Mouse (Mus musculus) subcutaneous adipose tissue, adult 2 months (tissue): ENCODE results near the gene Olfr816. TPM values are rescaled to one million over a fixed set of nuclear protein-coding genes. Genes with fewer than 3 reads are reported as not detected.

ENCODE experiments used
- polyA plus RNA-seq: library from polyadenylated mRNA; depleted of rRNA; stranded (reverse); fragments of >200 nt; gene quantifications from 2 replicates; pipeline ENCODE4 v1.2.3, GENCODE M21; 2012; ENCODE audit warnings: low replicate concordance; rRNA removed

Gene Olfr816
- not detected in 2 replicates for polyA plus RNA-seq

GRCm38 (mm10) chr10:129915497-129915896, at the start of gene Olfr816:
Gene Olfr816, minus strand, starts transcription at chr10:129915597.

GRCm38 (mm10) chr10:129949000-129949399, 33.6 kb upstream of the Olfr816 start, which contains the start of gene Olfr818:
Gene Olfr818, minus strand, starts transcription at chr10:129949100.

GRCm38 (mm10) chr10:129905767-129906166, 9.6 kb downstream of the Olfr816 start, which contains the start of gene Olfr815:
Gene Olfr815, minus strand, starts transcription at chr10:129905867.

GRCm38 (mm10) chr10:129879751-129880150, 35.6 kb downstream of the Olfr816 start, which contains the start of gene Olfr814:
Gene Olfr814, minus strand, starts transcription at chr10:129879851.

Other genes starting within 250 kb of the Olfr816 start
- gene Olfr801, start 241.7 kb downstream of the Olfr816 start, polyA plus RNA-seq = not detected in 2 replicates
- not detected in 2 replicates for gene Olfr802, start 227.4 kb downstream of the Olfr816 start, polyA plus RNA-seq
- gene Olfr803, start 221.3 kb downstream of the Olfr816 start, polyA plus RNA-seq = not detected in 2 replicates
- not detected in 2 replicates for gene Olfr804, start 212.4 kb downstream of the Olfr816 start, polyA plus RNA-seq
- not detected in 2 replicates for gene Olfr805, start 186.2 kb downstream of the Olfr816 start, polyA plus RNA-seq
- gene Olfr806, start 173.7 kb downstream of the Olfr816 start, polyA plus RNA-seq = not detected in 2 replicates
- gene Olfr807, start 157.8 kb downstream of the Olfr816 start, polyA plus RNA-seq = not detected in 2 replicates
- gene Olfr808, start 150.1 kb downstream of the Olfr816 start, polyA plus RNA-seq = not detected in 2 replicates
- not detected in 2 replicates for gene Olfr809, start 141.0 kb downstream of the Olfr816 start, polyA plus RNA-seq
- gene Olfr810, start 120.7 kb downstream of the Olfr816 start, polyA plus RNA-seq = not detected in 2 replicates
- gene Olfr811, start 111.2 kb downstream of the Olfr816 start, polyA plus RNA-seq = not detected in 2 replicates
- gene Olfr812, start 69.5 kb downstream of the Olfr816 start, polyA plus RNA-seq = not detected in 2 replicates
- not detected in 2 replicates for gene Olfr813, start 60.2 kb downstream of the Olfr816 start, polyA plus RNA-seq
- gene Olfr814, start 35.7 kb downstream of the Olfr816 start, polyA plus RNA-seq = not detected in 2 replicates
- gene Olfr815, start 9.7 kb downstream of the Olfr816 start, polyA plus RNA-seq = not detected in 2 replicates
- not detected in 2 replicates for gene Olfr818, start 33.5 kb upstream of the Olfr816 start, polyA plus RNA-seq
- gene Olfr819, start 51.7 kb upstream of the Olfr816 start, polyA plus RNA-seq = not detected in 2 replicates
- not detected in 2 replicates for gene Olfr247, start 60.5 kb upstream of the Olfr816 start, polyA plus RNA-seq
- gene Gm10310, start 69.5 kb upstream of the Olfr816 start, polyA plus RNA-seq = not detected in 2 replicates
- not detected in 2 replicates for gene Olfr820, start 97.0 kb upstream of the Olfr816 start, polyA plus RNA-seq
- not detected in 2 replicates for gene Olfr821, start 114.8 kb upstream of the Olfr816 start, polyA plus RNA-seq
- not detected in 2 replicates for gene Olfr822, start 155.6 kb upstream of the Olfr816 start, polyA plus RNA-seq
- gene Olfr823, start 199.8 kb upstream of the Olfr816 start, polyA plus RNA-seq = not detected in 2 replicates
- gene Olfr824, start 214.4 kb upstream of the Olfr816 start, polyA plus RNA-seq = not detected in 2 replicates